Mouse (Mus musculus) heart, adult 11 months (tissue): ENCODE data around the gene Zfp788.
"Not testable (repeated sequence)": the region's sequence is repeated elsewhere in the genome, so short reads cannot be mapped to it uniquely, and the experiment has no call there.

ENCODE experiments used
- DNase-seq: peaks from one replicate; pipeline ENCODE4 v3.0.0; 2022

Gene Zfp788

DNA sequence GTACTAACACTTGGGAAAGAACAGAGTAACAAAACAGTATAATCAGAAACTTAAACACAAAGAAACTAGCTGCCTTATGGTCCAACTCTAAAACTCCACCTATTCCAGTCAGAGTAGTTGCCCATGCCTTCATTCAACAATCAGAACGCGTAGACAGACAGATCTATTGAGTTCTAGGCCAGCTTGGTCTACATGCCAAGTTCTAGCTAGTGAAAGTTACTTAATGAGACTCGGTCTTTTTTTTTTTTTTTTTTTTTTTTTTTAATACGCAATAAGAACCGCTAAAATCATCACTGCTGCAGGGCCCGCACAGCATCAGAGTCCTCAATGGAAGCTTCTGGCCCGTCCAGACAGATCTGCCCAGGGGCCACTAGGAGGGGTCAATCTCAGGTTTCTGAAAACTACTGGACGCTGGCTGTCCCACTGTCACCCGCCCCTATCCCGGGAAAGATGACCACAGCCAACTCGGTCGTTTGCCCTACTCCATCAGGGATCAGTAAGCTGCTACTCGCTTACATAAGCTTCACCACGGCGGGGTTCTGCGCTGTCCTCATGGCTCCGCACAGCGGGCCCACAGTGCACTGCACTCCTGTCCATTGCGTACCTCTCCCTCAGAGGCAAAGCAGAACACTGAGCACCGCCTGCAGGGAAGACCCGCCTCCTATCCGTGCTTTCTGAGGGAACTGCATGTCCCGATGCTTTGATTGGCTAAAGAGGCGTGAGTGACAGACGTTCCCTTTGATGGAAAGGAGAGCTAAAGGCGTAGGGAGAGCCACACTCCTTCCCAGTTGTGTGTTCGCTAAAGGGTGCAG, at the start of gene Zfp788:
Gene Zfp788 (plus strand): TSS at position 795 of the 812 bp plus-strand sequence.
- DNase-seq, result peak; percentile 100

DNA sequence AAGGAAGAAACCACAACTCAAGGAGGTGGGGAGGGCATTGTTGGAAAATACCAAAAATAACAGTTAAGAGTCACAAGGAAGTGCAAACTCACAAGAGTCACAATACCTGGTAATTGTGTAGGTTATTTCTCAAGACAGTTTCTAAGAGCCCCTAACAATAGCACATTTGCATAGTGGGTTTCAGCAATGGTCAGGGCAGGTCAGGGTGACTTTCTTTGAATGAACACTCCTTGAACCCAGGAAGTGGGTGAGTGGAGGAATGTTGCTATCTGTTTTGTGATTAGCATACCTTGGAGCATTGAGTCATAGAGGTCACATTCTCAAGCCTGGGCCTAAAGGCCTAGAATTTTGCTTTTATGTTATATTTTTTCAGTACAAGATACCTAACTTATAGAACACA, 45.2 kb upstream of the Zfp788 start:
- peak; percentile 13 for DNase-seq

DNA sequence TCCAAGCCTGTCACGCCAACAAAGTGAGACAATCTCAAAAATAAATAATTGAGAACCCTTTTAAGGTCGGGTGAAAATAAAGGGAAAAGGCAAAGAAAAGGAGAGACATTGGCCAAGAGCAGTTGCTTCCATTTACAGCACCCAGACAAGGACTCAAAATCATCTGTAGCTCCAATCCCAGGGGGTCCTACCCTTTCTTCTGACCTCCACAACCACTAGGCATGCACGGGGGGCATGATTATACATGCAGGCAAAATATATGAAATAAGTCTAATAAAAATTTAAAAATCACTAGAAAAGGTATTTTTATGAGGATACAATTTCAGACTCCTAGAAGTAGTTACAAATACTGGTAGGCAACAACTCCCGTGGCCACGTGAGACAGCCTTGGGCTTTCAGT, 34.4 kb upstream of the Zfp788 start:
- no peak for DNase-seq

DNA sequence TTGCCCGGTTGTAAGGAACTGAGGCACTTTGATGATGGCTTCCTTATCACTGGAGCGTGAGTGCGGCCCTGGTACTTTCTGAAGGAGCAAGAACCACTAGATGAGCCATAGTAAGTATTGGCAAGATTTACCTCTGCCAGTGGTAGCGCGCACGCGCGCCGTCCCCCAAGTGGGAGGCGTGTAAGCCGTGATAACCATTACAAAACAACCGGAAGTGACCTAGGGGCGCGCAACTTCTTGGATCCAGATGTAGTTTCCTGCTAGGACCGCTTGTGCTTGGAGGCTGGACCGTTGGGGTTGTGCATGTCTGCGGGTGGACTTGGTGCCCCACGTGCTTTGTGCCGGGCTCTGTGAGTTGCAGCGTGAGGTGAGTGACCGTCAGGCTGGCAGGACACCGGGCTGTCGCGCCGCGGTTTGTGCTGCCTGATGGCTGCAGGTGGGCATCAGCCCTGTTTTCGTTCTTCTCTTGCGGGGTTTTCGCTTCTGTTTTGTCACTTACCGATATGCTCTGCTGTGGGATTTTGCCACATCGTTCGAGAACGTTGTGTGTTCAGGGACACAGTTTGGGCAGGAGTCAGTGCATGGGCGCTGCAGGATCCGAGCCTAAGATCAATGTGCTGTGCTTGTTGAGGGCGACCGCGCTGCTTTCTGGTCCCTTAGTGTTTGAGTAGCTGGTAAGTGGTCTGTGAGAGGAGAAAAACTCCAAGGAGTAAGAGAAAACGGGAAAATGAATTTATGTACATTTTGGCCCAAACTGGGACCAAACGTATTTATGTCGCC, 33.8 kb upstream of the Zfp788 start, which contains the start of gene 2610021A01Rik:
Gene 2610021A01Rik (plus strand): TSS at position 197 of the 780 bp plus-strand sequence.
- peak; percentile 99 for DNase-seq

DNA sequence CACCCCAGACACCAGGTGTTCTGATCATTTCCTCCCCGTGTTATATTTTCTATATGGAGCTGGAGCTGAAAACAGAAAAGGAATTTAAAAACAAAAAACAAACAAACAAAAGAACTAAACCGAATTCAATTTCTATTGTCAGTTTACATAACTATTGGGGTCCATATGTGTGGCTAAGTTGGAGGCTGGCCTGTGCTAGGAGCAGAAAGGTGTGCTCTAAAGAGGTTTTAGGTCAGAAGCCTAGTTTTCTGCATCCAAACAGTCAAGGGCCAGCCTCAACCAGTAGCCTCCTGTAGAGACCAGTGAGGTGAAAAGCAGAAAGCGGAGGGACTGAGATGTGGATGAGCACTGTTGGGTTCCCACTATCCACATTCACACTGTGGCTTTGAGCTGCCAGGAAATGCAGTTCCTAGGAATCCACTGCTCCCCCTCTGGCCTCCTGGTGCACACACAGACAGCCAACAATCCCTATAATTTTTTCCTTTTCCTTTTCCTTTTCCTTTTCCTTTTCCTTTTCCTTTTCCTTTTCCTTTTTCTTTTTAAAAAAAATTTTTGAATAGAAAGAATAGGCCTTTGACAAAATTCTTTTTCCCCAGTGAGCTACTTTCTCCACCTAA, 33.0 kb upstream of the Zfp788 start:
- no peak for DNase-seq

DNA sequence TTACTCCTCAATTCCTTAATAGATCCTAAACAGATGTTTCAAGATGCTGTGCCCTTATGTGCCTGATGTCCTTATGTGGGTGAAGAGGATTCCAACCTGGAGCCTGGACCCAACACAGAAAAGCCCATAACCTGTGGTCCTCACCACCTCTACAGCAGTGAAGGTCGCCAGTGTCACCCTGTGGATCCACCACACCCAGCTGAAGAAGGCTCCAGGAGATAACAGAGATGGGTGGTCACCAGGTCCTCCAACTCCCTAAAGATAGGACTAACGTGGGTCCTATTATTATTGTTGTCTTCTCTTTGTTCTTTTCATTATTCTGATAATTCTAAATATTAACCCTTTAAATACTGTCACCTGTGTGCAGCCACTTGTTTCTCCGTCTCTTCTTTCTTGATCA, 21.3 kb upstream of the Zfp788 start:
- no peak for DNase-seq

DNA sequence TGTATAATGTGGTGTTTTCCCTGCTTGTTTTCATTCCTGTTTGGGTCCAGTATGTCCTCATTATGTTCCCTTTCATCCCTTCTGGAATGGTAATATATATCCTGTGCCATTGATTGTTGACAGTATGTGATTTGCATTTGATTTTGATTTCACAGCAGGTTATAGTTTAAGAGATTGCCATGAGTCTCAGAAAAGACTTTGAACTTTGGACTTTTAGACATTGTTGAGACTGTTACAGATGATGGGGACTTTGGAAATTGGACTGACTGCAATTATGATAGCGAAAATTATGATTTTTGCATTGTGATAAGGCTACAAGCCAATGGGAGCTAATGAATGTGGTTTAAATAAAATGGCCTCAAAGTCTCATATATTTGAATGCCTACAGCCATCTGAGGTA, 16.8 kb upstream of the Zfp788 start:
- not testable (repeated sequence) for DNase-seq

DNA sequence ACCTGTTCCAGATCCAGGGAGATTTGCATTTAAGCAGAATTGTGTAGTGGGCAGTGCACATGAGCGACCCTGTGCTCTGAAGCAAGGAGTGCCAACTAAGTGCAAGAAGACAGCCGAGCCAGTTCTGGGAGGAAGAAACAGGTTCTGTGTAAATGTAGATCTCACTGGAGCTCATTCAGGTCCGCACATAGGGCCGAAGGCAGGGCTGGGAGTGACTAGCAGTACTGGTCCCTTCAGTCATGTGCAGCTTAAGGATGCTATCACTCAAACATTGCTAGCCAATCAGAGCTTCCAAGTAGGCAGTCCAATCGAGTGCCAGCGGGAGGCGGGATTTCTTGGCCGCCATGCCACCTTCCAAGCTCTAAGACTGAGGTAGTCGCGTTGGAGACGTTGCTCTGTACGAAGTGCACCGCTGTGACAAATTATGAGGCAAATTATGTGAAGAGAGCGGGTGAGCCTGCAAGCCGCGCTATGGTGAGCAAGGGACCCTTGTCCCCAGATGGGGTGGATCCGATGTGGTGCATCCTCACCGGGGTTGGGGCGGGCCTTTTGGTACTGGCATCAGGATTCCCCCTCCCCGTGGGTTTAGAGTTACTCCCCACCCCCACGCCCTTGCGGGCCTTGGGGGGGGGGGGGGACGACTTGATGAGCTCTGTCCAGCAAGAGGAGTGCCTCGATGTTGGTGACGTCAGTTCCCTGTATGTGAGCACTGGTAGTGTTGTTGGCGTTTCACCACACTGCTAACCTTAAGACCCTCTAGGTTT, 400 bp downstream of the Zfp788 start:
- peak; percentile 99 for DNase-seq

DNA sequence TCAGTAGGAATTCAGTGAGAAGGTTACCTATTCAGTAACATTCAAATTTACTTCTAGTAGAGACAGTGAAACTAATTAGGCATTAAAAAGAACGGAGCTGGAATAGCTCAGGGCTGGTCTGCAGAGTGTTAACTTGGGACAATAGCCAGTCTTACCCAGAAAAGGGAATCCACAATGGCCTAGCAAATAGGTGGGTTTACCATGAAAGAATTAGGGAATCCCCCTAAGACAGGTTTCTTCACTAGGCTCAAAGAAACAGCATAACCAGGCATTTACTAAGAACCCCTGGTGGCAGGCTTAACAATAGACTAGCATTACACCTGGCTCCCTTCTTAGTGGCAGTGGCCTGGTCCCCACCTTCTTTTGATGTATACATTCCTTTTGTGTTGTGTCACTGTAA, 41.3 kb downstream of the Zfp788 start:
- DNase-seq, result not testable (repeated sequence)
